Mouse (Mus musculus): Measurements from ENCODE around the gene Polr3h.

GRCm38 (mm10) chr15:81939157-81939715, 13.2 kb upstream of the Polr3h start:
- TF ChIP-seq POLR2A (IDR thresholded peaks at IDR 0.05; ENCODE audit: borderline replicate concordance, extremely low read depth, insufficient read depth, insufficient read length, poor library complexity, severe bottlenecking), result no peak
- TF ChIP-seq CTCF (IDR thresholded peaks at IDR 0.05; ENCODE audit: borderline replicate concordance, extremely low read depth, insufficient read depth, insufficient read length), result no peak

Measured in brain, embryonic 14.5 days (tissue).